Mouse (Mus musculus): ENCODE data around the gene Zfp385b. TPM values are rescaled to one million over a fixed set of nuclear protein-coding genes. Genes with fewer than 3 reads are reported as not detected.

The Zfp385b gene
- total RNA-seq, 2 experiments from 2014 or later, result 2.8 to 3.3 TPM

- no peak for DNase-seq
- intact Hi-C loops (cut with DNase I), result no loop called here
Measured at GRCm38 (mm10) chr2:77536556-77536955, 282.9 kb downstream of the Zfp385b start.

- no peak for DNase-seq
- intact Hi-C loops (cut with DNase I), result loop anchor here (5.0 to 10.0 kb wide), 3 partner anchors 71 to 177 kb away; no protein-coding TSS in a partner anchor
Measured at GRCm38 (mm10) chr2:77528079-77528752, 291.2 kb downstream of the Zfp385b start.

GRCm38 (mm10) chr2:77527616-77528015, 291.8 kb downstream of the Zfp385b start:
- no peak for DNase-seq
- intact Hi-C loops (cut with DNase I), result loop anchor here (5.0 to 10.0 kb wide), 3 partner anchors 70 to 177 kb away; no protein-coding TSS in a partner anchor

- no peak for DNase-seq
- intact Hi-C loops (cut with DNase I), result loop anchor here (5.0 to 10.0 kb wide), 3 partner anchors 70 to 178 kb away; no protein-coding TSS in a partner anchor
Measured at GRCm38 (mm10) chr2:77526803-77527202, 292.6 kb downstream of the Zfp385b start.

GRCm38 (mm10) chr2:77526301-77526700, 293.1 kb downstream of the Zfp385b start:
- DNase-seq, result no peak
- intact Hi-C loops (cut with DNase I), result loop anchor here (5.0 to 10.0 kb wide), 3 partner anchors 69 to 178 kb away; no protein-coding TSS in a partner anchor

GRCm38 (mm10) chr2:77522223-77522622, 297.2 kb downstream of the Zfp385b start:
- intact Hi-C loops (cut with DNase I), result loop anchor here (10.0 kb wide), 1 partner anchor 183 kb away; no protein-coding TSS in a partner anchor
- no peak for DNase-seq

GRCm38 (mm10) chr2:77519341-77519740, 300.1 kb downstream of the Zfp385b start:
- intact Hi-C loops (cut with DNase I), result no loop called here

GRCm38 (mm10) chr2:77518693-77519092, 300.7 kb downstream of the Zfp385b start:
- no peak for DNase-seq
- intact Hi-C loops (cut with DNase I), result no loop called here

More at GRCm38 (mm10) chr2:77519341-77519740, 300.1 kb downstream of the Zfp385b start:
- DNase-seq, result no peak

- intact Hi-C loops (cut with DNase I), result no loop called here
- no peak for DNase-seq
Measured at GRCm38 (mm10) chr2:77516606-77517005, 302.8 kb downstream of the Zfp385b start.

GRCm38 (mm10) chr2:77515654-77516053, 303.8 kb downstream of the Zfp385b start:
- intact Hi-C loops (cut with DNase I), result no loop called here
- no peak for DNase-seq

GRCm38 (mm10) chr2:77515011-77515410, 304.4 kb downstream of the Zfp385b start:
- intact Hi-C loops (cut with DNase I), result no loop called here
- DNase-seq, result no peak

GRCm38 (mm10) chr2:77514476-77514875, 305.0 kb downstream of the Zfp385b start:
- intact Hi-C loops (cut with DNase I), result no loop called here
- no peak for DNase-seq

- intact Hi-C loops (cut with DNase I), result no loop called here
- DNase-seq, result no peak
Measured at GRCm38 (mm10) chr2:77508731-77509130, 310.7 kb downstream of the Zfp385b start.

- intact Hi-C loops (cut with DNase I), result no loop called here
Measured at GRCm38 (mm10) chr2:77506308-77506707, 313.1 kb downstream of the Zfp385b start.

GRCm38 (mm10) chr2:77505614-77506013, 313.8 kb downstream of the Zfp385b start:
- intact Hi-C loops (cut with DNase I), result no loop called here

More at GRCm38 (mm10) chr2:77506308-77506707, 313.1 kb downstream of the Zfp385b start:
- no peak for DNase-seq

GRCm38 (mm10) chr2:77503674-77504351, 315.6 kb downstream of the Zfp385b start:
- DNase-seq, result no peak
- intact Hi-C loops (cut with DNase I), result no loop called here

More at GRCm38 (mm10) chr2:77505614-77506013, 313.8 kb downstream of the Zfp385b start:
- DNase-seq, result no peak

- DNase-seq, result no peak
- intact Hi-C loops (cut with DNase I), result no loop called here
Measured at GRCm38 (mm10) chr2:77503217-77503616, 316.2 kb downstream of the Zfp385b start.

GRCm38 (mm10) chr2:77502458-77502857, 317.0 kb downstream of the Zfp385b start:
- intact Hi-C loops (cut with DNase I), result no loop called here
- DNase-seq, result no peak

- no peak for DNase-seq
- intact Hi-C loops (cut with DNase I), result no loop called here
Measured at GRCm38 (mm10) chr2:77500480-77500879, 319.0 kb downstream of the Zfp385b start.

- intact Hi-C loops (cut with DNase I), result no loop called here
- DNase-seq, result no peak
Measured at GRCm38 (mm10) chr2:77498379-77498778, 321.1 kb downstream of the Zfp385b start.

- intact Hi-C loops (cut with DNase I), result no loop called here
- DNase-seq, result no peak
Measured at GRCm38 (mm10) chr2:77497942-77498341, 321.5 kb downstream of the Zfp385b start.

Data from gastrocnemius, postnatal 36 days (tissue).